Mouse (Mus musculus) frontal cortex, postnatal 14 days (tissue): ENCODE measurements at regions not wholly inside any gene's neighbourhood (a gene's known extent, or its start where the extent isn't known, plus 50 kb on each side); places are given as distances from the start of the nearest gene placed in this dataset.

ENCODE experiments used
- DNase-seq, 2 experiments: peaks; one replicate each; pipeline ENCODE4 v3.0.0; 2022; ENCODE audit warnings: low spot score in 2 of 2

GRCm38 (mm10) chr2:170219611-170220401, 71.9 kb upstream of the Zfp217 start:
- no peak for DNase-seq

DNA sequence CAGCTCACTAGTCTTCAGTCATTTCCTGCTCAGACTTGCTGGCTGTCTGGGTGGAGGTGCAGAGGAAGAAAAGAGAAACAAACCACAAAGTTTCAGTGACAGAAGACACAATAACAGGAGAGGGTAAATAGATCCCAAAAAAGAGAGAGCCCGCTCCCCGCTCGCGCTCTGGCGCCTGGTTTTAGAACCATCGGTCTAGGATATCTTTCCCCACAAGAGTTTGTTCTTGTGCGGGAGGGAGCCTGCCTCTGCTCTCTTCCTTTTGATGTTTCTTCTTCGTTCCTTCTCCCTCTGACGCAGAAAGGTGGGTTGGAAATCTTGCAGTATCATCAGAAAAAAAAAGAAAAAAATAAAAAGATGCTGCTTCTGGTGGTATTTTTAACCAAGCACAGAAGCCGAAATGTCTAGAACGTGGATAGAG, 71.3 kb upstream of the Zfp217 start:
- DNase-seq = no peak

- peak; percentile 47 to 53 for DNase-seq
Measured at GRCm38 (mm10) chr2:170218230-170219044, 70.5 kb upstream of the Zfp217 start.

GRCm38 (mm10) chr2:170216311-170216710, 68.4 kb upstream of the Zfp217 start:
- DNase-seq = no peak

DNA sequence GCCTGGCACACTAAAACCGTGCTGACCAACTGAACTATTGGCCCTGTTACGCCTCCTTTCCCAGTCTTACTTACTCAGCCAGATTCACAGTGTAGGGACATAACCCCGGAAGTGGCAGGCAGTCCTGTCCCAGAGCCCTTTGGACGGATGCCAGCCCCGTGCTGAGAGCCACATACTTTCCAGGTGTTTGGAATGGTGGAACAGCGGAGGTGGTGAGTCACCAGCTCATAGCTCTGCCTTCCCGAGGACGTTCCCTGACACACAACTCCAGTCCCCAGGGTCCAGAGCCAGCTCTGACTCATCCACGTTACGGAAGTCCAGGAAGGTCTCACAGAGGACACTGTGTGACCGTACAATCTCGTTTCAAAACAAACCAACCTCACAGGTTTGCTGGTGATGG, 61.2 kb upstream of the Zfp217 start:
- DNase-seq = no peak

- DNase-seq = no peak
Measured at GRCm38 (mm10) chr2:170207878-170208277, 60.0 kb upstream of the Zfp217 start.

DNA sequence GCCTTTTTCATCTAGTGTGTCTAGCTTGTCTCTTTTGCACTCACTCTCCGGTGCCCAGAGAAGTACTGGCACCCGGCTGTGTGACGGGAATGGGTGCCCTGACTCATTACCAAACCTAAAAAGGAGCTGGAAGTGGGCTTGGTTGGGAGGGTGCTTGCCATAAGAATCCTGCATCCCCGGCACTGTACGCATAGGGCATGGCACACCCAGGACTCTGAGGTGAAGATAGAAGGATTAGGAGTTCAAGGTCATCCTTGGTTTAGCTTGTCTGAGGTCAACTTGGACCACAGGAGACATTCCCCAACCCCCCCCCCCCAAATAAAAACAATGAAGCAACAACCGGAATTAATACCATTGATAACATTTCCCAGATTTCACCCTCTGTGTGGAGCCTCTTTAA, 59.5 kb upstream of the Zfp217 start:
- DNase-seq = no peak

DNA sequence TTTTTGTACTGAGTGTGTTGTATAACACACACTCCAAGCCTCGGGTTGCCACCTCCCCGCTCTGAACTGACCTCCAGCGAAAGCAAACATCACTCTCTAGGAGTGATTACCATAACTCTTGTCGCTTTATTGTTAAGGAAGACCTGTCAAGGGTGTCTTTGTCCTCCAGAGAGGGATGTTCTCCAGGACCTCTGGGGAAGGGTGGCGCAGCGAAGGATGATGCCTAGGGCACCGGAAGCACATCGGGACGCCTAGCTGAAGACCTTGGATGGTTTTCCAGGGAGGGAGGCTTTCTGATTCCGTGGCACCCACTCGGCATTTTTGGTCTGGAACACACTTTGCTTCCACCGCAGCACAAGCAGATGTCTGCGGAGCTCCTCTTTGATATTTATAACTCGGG, 59.0 kb upstream of the Zfp217 start:
- DNase-seq = no peak

DNA sequence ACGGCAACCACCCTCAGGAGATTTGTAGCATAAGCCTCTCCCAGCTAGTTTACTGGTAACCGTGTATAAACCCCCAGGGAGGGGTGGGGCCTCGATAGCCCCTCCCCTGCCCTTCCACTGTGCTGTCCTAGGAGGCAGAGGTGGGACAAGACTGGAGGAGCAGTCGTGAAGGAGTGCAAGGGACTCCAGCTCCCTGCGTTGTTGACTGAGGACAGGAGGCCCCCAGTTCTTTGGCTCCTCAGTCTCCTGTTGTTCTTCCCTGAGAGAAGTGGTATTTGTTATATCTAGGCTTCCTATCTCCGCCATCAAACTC, 58.5 kb upstream of the Zfp217 start:
- DNase-seq = no peak

DNA sequence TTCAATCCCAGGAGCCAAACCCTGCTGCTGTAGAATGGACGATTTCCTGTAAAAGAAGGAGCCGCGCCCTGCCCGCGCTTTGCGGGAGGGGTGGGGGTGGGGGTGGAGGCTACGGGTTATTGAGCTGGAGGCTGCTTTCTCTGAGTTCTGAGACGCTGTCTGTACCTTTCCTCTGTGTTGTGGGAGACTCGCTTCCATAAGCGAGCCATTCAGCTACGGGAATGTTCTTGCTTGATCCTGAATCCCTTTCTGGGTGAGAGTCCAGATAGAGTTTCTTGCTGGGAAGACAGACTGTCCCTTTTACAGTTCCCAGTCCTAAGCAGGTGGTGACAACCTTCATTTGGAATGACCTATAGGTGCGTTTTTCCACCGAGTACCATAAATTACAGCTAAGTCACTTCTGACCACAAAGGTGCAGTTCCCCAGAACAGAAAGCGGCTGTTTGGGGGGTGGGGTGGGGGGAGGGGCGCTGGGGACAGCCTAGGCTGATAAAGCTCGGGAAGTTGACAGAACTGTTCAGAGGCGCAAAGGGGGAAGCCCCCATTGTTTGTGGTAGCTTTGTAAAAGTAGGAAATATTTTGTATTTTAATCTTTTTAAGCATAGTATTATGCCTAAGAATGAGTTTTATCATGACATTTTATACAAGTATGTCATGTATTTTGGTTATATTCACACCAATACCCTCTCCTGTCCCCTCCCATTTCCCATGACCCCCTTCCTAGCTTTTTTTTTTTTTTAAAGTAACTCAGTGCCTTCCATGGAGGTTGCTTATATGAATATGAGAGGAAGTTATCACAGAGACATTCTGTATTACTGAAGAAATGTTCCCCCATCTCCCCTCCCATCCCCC, 57.9 kb upstream of the Zfp217 start:
- no peak for DNase-seq

GRCm38 (mm10) chr2:170204768-170205514, 57.0 kb upstream of the Zfp217 start:
- DNase-seq = no peak

- DNase-seq = no peak
Measured at GRCm38 (mm10) chr2:170203496-170203895, 55.6 kb upstream of the Zfp217 start.

- DNase-seq = no peak
Measured at GRCm38 (mm10) chr2:170201816-170202371, 54.0 kb upstream of the Zfp217 start.
